Mouse (Mus musculus): ENCODE measurements around the gene Gm20605. TPM values are rescaled to one million over a fixed set of nuclear protein-coding genes. Genes with fewer than 3 reads are reported as not detected.

The Gm20605 gene
- polyA plus RNA-seq (2011; ENCODE audit: insufficient read length, low read depth, missing spikeins), result 3.0 and 3.5 TPM in 2 replicates

- Histone ChIP-seq H3K27ac (ENCODE audit: insufficient read depth, low read length) (peak within 1 kb of the TSS; percentile 44), H3K4me3 (ENCODE audit: insufficient read depth, low read length) (peak within 1 kb of the TSS; percentile 66), H3K4me1 (ENCODE audit: control insufficient read depth, insufficient read depth, low read length) (peaks cover 9% of the 10 kb centered on the region; the same call in 1 of the 2 replicates)
- no peak for TF ChIP-seq CTCF (IDR thresholded peaks at IDR 0.05; ENCODE audit: borderline replicate concordance, insufficient read depth, low read length)
- peak; percentile 93 for TF ChIP-seq POLR2A (IDR thresholded peaks at IDR 0.05; ENCODE audit: low read depth, low read length)
Observed at GRCm38 (mm10) chr5:137628498-137629305, at the start of gene Gm20605, which contains the start of the genes Fbxo24 and Lrch4. Gm20605 (plus strand) TSS chr5:137629175. Fbxo24 (minus strand) TSS chr5:137629002. Lrch4 (plus strand) TSS chr5:137629121.

GRCm38 (mm10) chr5:137580246-137580645, 48.7 kb upstream of the Gm20605 start:
- TF ChIP-seq CTCF (IDR thresholded peaks at IDR 0.05; ENCODE audit: borderline replicate concordance, insufficient read depth, low read length), result no peak
- TF ChIP-seq POLR2A (IDR thresholded peaks at IDR 0.05; ENCODE audit: low read depth, low read length), result no peak
- Histone ChIP-seq H3K4me3 (ENCODE audit: insufficient read depth, low read length) (no peak overlapping the region), H3K4me1 (ENCODE audit: control insufficient read depth, insufficient read depth, low read length) (no peaks in the 10 kb centered on the region), H3K27ac (ENCODE audit: insufficient read depth, low read length) (no peak overlapping the region)

GRCm38 (mm10) chr5:137582702-137583101, 46.3 kb upstream of the Gm20605 start:
- Histone ChIP-seq H3K4me3 (ENCODE audit: insufficient read depth, low read length) (no peak overlapping the region), H3K27ac (ENCODE audit: insufficient read depth, low read length) (no peak overlapping the region), H3K4me1 (ENCODE audit: control insufficient read depth, insufficient read depth, low read length) (no peaks in the 10 kb centered on the region)
- TF ChIP-seq CTCF (IDR thresholded peaks at IDR 0.05; ENCODE audit: borderline replicate concordance, insufficient read depth, low read length), result no peak
- no peak for TF ChIP-seq POLR2A (IDR thresholded peaks at IDR 0.05; ENCODE audit: low read depth, low read length)

- Histone ChIP-seq H3K4me3 (ENCODE audit: insufficient read depth, low read length) (no peak overlapping the region), H3K4me1 (ENCODE audit: control insufficient read depth, insufficient read depth, low read length) (no peaks in the 10 kb centered on the region), H3K27ac (ENCODE audit: insufficient read depth, low read length) (no peak overlapping the region)
- TF ChIP-seq POLR2A (IDR thresholded peaks at IDR 0.05; ENCODE audit: low read depth, low read length) (peak; percentile 37), CTCF (IDR thresholded peaks at IDR 0.05; ENCODE audit: borderline replicate concordance, insufficient read depth, low read length) (no peak)
Observed at GRCm38 (mm10) chr5:137583670-137584169, 45.3 kb upstream of the Gm20605 start.

- H3K27ac ChIP-seq (ENCODE audit: insufficient read depth, low read length), result no peak overlapping the region
Observed at GRCm38 (mm10) chr5:137584976-137585375, 44.0 kb upstream of the Gm20605 start.

GRCm38 (mm10) chr5:137590507-137590906, 38.5 kb upstream of the Gm20605 start:
- no peak overlapping the region for H3K4me3 ChIP-seq (ENCODE audit: insufficient read depth, low read length)
- no peaks in the 10 kb centered on the region for H3K4me1 ChIP-seq (ENCODE audit: control insufficient read depth, insufficient read depth, low read length)
- TF ChIP-seq CTCF (IDR thresholded peaks at IDR 0.05; ENCODE audit: borderline replicate concordance, insufficient read depth, low read length) (no peak), POLR2A (IDR thresholded peaks at IDR 0.05; ENCODE audit: low read depth, low read length) (no peak)
- H3K27ac ChIP-seq (ENCODE audit: insufficient read depth, low read length), result no peak overlapping the region

More at GRCm38 (mm10) chr5:137584976-137585375, 44.0 kb upstream of the Gm20605 start:
- TF ChIP-seq POLR2A (IDR thresholded peaks at IDR 0.05; ENCODE audit: low read depth, low read length) (no peak), CTCF (IDR thresholded peaks at IDR 0.05; ENCODE audit: borderline replicate concordance, insufficient read depth, low read length) (0 out of 2 replicates have a peak, but pooled peaks have one; percentile 6)
- Histone ChIP-seq H3K4me1 (ENCODE audit: control insufficient read depth, insufficient read depth, low read length) (no peaks in the 10 kb centered on the region), H3K4me3 (ENCODE audit: insufficient read depth, low read length) (no peak overlapping the region)

GRCm38 (mm10) chr5:137595921-137596320, 33.1 kb upstream of the Gm20605 start:
- no peak overlapping the region for H3K4me3 ChIP-seq (ENCODE audit: insufficient read depth, low read length)
- H3K27ac ChIP-seq (ENCODE audit: insufficient read depth, low read length), result no peak overlapping the region
- TF ChIP-seq POLR2A (IDR thresholded peaks at IDR 0.05; ENCODE audit: low read depth, low read length) (no peak), CTCF (IDR thresholded peaks at IDR 0.05; ENCODE audit: borderline replicate concordance, insufficient read depth, low read length) (no peak)
- H3K4me1 ChIP-seq (ENCODE audit: control insufficient read depth, insufficient read depth, low read length), result 0 out of 2 replicates have a peak, but pooled peaks cover 3% of the 10 kb centered on the region

GRCm38 (mm10) chr5:137596601-137597261, 32.2 kb upstream of the Gm20605 start:
- H3K27ac ChIP-seq (ENCODE audit: insufficient read depth, low read length), result no peak overlapping the region
- no peak overlapping the region for H3K4me3 ChIP-seq (ENCODE audit: insufficient read depth, low read length)
- TF ChIP-seq CTCF (IDR thresholded peaks at IDR 0.05; ENCODE audit: borderline replicate concordance, insufficient read depth, low read length), result no peak
- TF ChIP-seq POLR2A (IDR thresholded peaks at IDR 0.05; ENCODE audit: low read depth, low read length), result no peak
- H3K4me1 ChIP-seq (ENCODE audit: control insufficient read depth, insufficient read depth, low read length), result 0 out of 2 replicates have a peak, but pooled peaks cover 3% of the 10 kb centered on the region

GRCm38 (mm10) chr5:137597625-137598024, 31.4 kb upstream of the Gm20605 start:
- no peak for TF ChIP-seq POLR2A (IDR thresholded peaks at IDR 0.05; ENCODE audit: low read depth, low read length)
- no peak for TF ChIP-seq CTCF (IDR thresholded peaks at IDR 0.05; ENCODE audit: borderline replicate concordance, insufficient read depth, low read length)
- Histone ChIP-seq H3K27ac (ENCODE audit: insufficient read depth, low read length) (no peak overlapping the region), H3K4me1 (ENCODE audit: control insufficient read depth, insufficient read depth, low read length) (peaks cover 7% of the 10 kb centered on the region; the same call in 1 of the 2 replicates), H3K4me3 (ENCODE audit: insufficient read depth, low read length) (no peak overlapping the region)
